Mouse (Mus musculus) kidney, embryonic 16.5 days (tissue): ENCODE measurements at regions not wholly inside any gene's neighbourhood (a gene's known extent, or its start where the extent isn't known, plus 50 kb on each side); places are given as distances from the start of the nearest gene placed in this dataset.

Source experiments
- ATAC-seq: fragments of 200-750 bp; cut with Nextera tagmentation; 2 replicates; pipeline ENCODE4 v1.8.0; 2017; ENCODE audit warnings: moderate TSS enrichment; ENCODE audit not compliant: low FRiP score, low TSS enrichment
- H3K27ac ChIP-seq: fragments of 300-500 bp; sonication (generic); 2 replicates; pipeline ENCODE4 v1.5.1; 2014; ENCODE audit warnings: low read length
- H3K27me3 ChIP-seq: fragments of 300-500 bp; sonication (generic); 2 replicates; pipeline ENCODE4 v1.6.1; 2014; ENCODE audit warnings: low read length, control low read depth, mixed read lengths; ENCODE audit not compliant: insufficient read depth
- H3K36me3 ChIP-seq: fragments of 300-500 bp; sonication (generic); 2 replicates; pipeline ENCODE4 v1.6.1; 2014; ENCODE audit warnings: low read length, control low read depth, mixed read lengths; ENCODE audit not compliant: insufficient read depth
- H3K4me1 ChIP-seq: fragments of 300-500 bp; sonication (generic); 2 replicates; pipeline ENCODE4 v1.6.1; 2014; ENCODE audit warnings: low read length, control low read depth, mixed read lengths; ENCODE audit not compliant: insufficient read depth
- H3K4me2 ChIP-seq: fragments of 300-500 bp; sonication (generic); replicated peaks from 2 replicates; pipeline ENCODE4 v1.6.1; 2014; ENCODE audit warnings: low read depth, low read length
- H3K4me3 ChIP-seq: fragments of 300-500 bp; sonication (generic); 2 replicates; pipeline ENCODE4 v1.5.1; 2014; ENCODE audit warnings: mild to moderate bottlenecking, low read length
- H3K9ac ChIP-seq: fragments of 300-500 bp; sonication (generic); replicated peaks from 2 replicates; pipeline ENCODE4 v1.6.1; 2014; ENCODE audit warnings: low read length
- H3K9me3 ChIP-seq: fragments of 300-500 bp; sonication (generic); 2 replicates; pipeline ENCODE4 v1.6.1; 2016; ENCODE audit warnings: low read length, control low read depth
- WGBS: fragments of 180-500 bp; shearing (Covaris S2); extraction: QIAGEN DNeasy Blood & Tissue Kit; methylation state at CpG from one replicate; pipeline ENCODE4 v1.1.7; 2014; 5-methylcytosine and 5-hydroxymethylcytosine counted together

DNA sequence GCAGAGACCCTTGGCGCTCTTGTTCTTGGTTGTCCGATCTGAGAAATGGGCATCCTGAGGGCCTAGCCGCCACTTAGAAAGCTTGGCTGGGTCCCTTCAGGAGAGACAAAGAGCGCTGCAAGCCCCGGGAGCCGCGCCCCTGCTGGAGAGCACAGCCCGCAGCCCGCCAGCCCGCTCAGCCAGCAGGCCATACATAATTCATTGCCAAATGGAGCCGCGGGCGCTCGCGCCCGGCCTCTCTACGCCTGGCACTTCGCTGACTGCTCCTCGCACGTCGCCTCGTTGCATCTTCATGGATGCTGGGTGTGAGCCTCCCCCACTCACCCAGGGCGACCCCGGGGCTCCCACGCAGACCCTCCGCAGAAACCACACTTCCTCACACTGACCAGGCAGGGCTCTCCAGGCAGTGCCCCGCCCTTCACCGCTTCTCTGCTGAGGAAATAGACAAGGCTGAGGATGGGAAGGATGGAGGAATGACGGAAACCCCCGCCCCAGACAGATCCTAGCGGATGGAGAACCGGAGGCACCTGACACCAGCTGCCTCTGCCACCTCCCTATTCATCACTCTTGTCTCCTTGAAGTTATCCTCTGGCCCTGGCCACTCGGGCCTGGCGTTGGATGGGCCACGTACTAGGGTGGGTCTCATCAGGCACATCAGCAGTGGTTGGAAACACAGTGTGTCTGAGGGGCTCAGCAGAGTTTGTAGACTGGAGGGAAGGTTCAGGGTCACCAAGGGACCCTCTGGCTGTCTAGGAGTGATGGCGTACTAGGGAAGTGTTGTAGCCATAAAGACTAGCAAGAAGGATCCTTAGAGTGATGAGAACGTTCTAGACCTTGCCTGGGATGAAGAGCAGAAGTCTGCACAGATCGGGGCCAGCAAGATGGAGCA lies 77.6 kb downstream of the 1700001O22Rik start:
- Histone ChIP-seq H3K9ac (peak overlapping the region; percentile 61), H3K27ac (peak overlapping the region; percentile 80), H3K4me3 (peak overlapping the region; percentile 36), H3K36me3 (no peaks in the 10 kb centered on the region), H3K4me1 (peaks cover 55% of the 10 kb centered on the region), H3K9me3 (no peaks in the 10 kb centered on the region), H3K4me2 (peak overlapping the region; percentile 56), H3K27me3 (no peaks in the 10 kb centered on the region)
- WGBS: 10% methylated on average over 38 of the region's 38 CpGs
- ATAC-seq: peak; percentile 53

DNA sequence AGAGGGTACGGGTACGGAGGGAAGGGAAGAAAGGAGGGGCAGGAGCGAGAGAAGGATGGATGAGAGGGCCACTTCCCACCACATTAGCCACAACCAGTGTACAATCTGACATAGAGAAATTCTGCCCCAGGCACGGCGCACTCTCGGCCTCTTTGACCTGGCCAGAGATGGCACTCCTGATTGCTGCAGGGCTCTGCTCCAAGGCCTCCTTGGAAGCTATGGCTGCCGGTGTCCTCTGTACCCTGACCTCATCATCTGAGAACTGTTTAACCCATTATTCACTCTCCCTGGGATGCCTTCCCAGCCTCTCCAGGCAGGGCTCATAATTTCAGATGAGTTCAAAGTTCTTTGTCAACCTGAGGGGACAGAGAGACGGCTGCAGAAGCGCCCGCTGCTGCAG lies 78.3 kb downstream of the 1700001O22Rik start:
- Histone ChIP-seq H3K4me2 (peak overlapping the region; percentile 56), H3K9ac (peak overlapping the region; percentile 61), H3K4me3 (peak overlapping the region; percentile 36), H3K4me1 (peaks cover 62% of the 10 kb centered on the region), H3K9me3 (no peaks in the 10 kb centered on the region), H3K27ac (peak overlapping the region; percentile 80), H3K27me3 (no peaks in the 10 kb centered on the region), H3K36me3 (no peaks in the 10 kb centered on the region)
- ATAC-seq: 0 out of 2 replicates have a peak, but pooled peaks have one; percentile 32
- 29% methylated on average over 10 of the region's 10 CpGs for WGBS

DNA sequence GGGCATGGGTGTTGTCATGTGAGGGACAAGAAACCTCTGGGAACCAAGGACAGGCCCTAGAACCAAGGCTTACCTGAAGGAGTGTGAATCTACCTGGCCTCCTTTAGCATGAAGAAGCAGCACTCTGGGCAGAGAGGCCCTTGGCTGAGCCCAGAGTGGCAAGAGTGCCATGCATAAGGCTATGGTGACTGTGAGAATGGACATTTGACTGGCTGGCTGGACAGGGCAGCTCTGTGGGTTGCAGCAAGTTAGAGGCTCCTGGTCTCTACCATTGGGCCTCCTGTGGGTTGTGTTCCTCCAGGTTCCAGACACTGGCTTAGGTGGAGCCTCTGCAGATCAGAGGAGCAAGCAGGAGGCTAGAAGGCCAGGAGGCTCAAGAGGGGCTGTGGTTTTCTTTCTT lies 78.9 kb downstream of the 1700001O22Rik start:
- peak overlapping the region; percentile 61 for H3K9ac ChIP-seq

DNA sequence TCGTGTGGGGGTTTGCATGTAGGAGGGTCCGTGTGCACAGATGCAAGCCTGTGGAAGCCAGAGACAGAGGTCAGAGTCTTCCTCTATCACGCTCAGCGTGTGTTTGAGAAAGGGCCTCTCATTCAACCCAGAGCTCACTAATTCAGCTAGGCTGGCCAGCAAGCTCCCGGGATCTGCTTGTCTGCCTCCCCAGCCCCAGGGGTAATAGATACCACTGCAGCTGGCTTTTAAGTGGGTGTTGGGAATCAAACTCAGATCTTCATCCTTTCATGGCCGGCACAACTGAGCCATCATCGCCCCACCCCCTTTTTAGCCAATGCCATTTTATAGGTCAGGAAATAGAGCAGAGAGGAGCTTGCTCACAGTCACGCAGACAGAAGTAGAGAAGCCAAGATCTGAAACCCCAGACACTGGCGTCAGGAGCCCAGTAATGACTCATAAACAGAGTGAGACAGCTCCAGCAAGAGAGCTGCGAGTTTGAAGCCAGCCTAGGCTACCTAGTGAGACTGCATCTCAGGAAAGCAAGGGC lies 80.3 kb downstream of the 1700001O22Rik start:
- ATAC-seq: no peak
- peak overlapping the region; percentile 63 for H3K9ac ChIP-seq

More for the DNA sequence above, 78.9 kb downstream of the 1700001O22Rik start:
- Histone ChIP-seq H3K4me3 (no peak overlapping the region), H3K9me3 (no peaks in the 10 kb centered on the region), H3K27me3 (no peaks in the 10 kb centered on the region), H3K36me3 (no peaks in the 10 kb centered on the region), H3K27ac (peak overlapping the region; percentile 47; the same call in 1 of the 2 replicates), H3K4me2 (no peak overlapping the region), H3K4me1 (peaks cover 68% of the 10 kb centered on the region)
- no peak for ATAC-seq

DNA sequence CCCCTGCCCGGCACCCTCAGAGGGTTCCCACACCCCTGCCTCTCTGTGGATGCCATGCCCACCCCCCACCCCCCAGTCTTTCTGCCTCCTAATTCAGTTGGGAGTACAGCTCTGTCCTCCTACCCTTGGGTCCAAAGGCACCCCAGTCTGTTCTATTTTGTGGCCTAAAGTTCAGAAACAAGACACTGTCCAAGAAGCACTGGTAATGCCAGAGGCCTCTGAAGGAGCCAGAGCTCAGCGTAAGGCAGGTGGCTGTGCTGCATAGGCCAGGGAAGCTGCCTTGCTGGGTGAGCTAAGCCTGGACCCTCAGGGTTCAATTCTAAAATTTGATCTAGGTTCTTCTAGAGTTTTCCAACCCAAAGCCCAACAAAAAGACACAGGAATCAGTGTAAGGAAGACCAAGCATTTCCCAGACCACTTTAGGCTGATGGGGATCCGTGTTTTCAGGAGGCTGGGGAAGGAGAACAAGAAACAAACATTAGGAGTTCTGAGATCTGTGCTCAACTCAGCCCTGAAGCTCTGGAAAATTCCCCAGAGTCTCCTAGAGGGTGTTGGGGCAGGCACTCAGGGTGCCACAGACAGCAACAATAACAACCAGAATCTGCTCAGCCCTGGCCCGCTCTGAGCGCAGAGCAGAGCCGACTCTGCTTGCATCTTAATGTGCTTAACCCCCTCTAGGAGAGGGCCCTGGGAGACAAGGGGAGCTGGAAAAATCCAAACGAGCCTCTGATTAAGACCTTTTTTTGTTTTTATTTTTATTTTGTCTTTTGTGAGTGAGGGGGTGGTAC lies 81.0 kb downstream of the 1700001O22Rik start:
- Histone ChIP-seq H3K9me3 (no peaks in the 10 kb centered on the region), H3K4me3 (no peak overlapping the region), H3K4me1 (peaks cover 84% of the 10 kb centered on the region)

More for the DNA sequence above, 80.3 kb downstream of the 1700001O22Rik start:
- peak overlapping the region; percentile 100 for H3K27ac ChIP-seq
- H3K36me3 ChIP-seq: no peaks in the 10 kb centered on the region
- H3K9me3 ChIP-seq: no peaks in the 10 kb centered on the region
- 27% methylated on average over 10 of the region's 10 CpGs for WGBS
- H3K4me1 ChIP-seq: peaks cover 78% of the 10 kb centered on the region
- no peak overlapping the region for H3K4me3 ChIP-seq
- H3K27me3 ChIP-seq: no peaks in the 10 kb centered on the region
- no peak overlapping the region for H3K4me2 ChIP-seq

DNA sequence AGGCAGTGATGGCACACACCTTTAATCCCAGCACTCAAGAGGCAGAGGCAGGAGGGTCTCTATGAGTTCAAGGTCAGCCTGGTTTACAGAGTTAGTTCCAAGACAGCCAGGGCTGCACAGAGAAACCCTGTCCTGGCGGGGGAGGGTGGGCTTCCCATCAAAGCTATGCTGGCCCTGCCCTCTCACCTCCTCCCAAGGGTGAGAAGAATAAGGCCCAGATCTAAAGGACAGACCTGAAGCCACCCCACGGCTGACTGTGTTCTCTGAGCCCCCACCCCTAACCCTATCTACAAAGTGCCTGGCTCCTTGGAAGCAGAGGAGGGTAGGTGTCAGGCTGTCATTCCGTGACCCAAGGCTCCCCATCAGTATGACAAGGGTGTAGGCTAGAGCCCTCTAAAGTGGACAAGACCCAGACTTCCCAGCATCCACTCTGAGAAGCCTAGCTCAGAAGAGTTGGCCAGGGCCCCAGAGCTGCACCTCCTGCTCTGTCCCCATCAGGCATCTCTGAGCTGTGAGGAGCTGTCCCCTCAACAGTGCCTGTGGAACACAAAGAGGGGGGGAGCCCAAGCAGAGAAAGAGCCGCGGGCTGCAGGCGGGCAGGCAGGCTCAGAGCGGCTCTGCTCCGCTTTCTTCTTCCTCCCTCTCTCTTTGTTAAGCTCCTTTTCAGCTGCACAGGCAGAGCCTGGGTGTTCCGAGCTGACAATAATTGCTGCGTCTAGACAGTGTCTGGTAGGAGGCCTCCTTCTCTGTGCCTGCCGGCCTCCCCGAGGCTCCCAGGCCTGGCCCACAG lies 81.8 kb downstream of the 1700001O22Rik start:
- ATAC-seq: no peak
- no peaks in the 10 kb centered on the region for H3K9me3 ChIP-seq
- peak overlapping the region; percentile 100 for H3K27ac ChIP-seq
- H3K4me3 ChIP-seq: no peak overlapping the region
- H3K4me1 ChIP-seq: peaks cover 92% of the 10 kb centered on the region
- H3K4me2 ChIP-seq: no peak overlapping the region
- H3K9ac ChIP-seq: peak overlapping the region; percentile 63
- H3K36me3 ChIP-seq: no peaks in the 10 kb centered on the region
- no peaks in the 10 kb centered on the region for H3K27me3 ChIP-seq
- WGBS: 25% methylated on average over 12 of the region's 12 CpGs

More for the DNA sequence above, 81.0 kb downstream of the 1700001O22Rik start:
- Histone ChIP-seq H3K36me3 (no peaks in the 10 kb centered on the region), H3K4me2 (no peak overlapping the region), H3K27me3 (no peaks in the 10 kb centered on the region), H3K27ac (peak overlapping the region; percentile 100), H3K9ac (peak overlapping the region; percentile 63)
- WGBS: 35% methylated on average over 7 of the region's 7 CpGs
- ATAC-seq: no peak

DNA sequence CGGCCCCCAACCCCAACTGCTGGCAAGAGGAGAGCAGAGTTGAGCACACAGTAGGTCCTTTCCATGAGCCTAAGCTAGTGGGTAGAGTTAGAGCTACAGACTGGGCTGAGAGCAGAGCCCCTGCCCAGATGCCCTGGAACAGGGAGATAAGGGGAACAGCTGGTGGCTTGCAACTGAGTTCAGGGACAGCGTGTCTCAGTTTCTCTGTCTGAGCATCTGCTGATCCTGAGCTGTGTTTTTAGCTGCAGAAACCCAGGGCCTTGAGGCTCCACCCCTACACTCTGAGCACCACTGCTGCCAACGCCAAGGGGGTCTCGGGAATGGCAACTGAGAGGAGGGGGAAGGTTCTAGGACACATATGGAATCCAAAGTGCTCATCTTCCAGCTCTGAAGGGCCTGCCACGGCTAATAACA lies 82.4 kb downstream of the 1700001O22Rik start:
- Histone ChIP-seq H3K4me3 (no peak overlapping the region), H3K27me3 (no peaks in the 10 kb centered on the region), H3K27ac (peak overlapping the region; percentile 100), H3K9me3 (no peaks in the 10 kb centered on the region), H3K4me2 (no peak overlapping the region), H3K36me3 (no peaks in the 10 kb centered on the region), H3K9ac (peak overlapping the region; percentile 80), H3K4me1 (peaks cover 93% of the 10 kb centered on the region)
- ATAC-seq: no peak
- 85% methylated on average over 5 of the region's 5 CpGs for WGBS

DNA sequence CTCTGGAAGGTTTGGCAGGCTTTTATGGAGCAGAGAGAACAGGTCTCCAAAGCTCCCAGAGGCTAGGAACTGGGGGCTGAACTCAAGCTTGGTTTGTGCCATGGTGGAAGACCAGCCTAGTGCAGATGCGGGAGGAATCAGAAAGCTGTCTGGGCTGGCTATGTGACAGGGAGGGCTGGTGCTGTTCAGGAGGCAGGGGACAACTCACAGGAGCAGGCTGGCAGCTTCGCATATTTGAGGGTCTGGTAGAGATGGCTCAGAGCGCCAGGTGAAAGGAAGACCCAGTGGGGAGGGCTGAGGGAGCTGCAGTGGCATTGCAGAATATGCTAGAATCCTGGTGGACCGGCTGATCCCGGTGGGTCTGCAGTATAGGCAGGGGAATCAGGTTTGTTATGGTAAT lies 83.2 kb downstream of the 1700001O22Rik start:
- peak overlapping the region; percentile 39 for H3K4me3 ChIP-seq
- no peak for ATAC-seq
- peak overlapping the region; percentile 100 for H3K27ac ChIP-seq
- 58% methylated on average over 5 of the region's 5 CpGs for WGBS
- H3K4me2 ChIP-seq: peak overlapping the region; percentile 63
- no peaks in the 10 kb centered on the region for H3K9me3 ChIP-seq
- H3K27me3 ChIP-seq: no peaks in the 10 kb centered on the region
- peaks cover 93% of the 10 kb centered on the region for H3K4me1 ChIP-seq
- no peaks in the 10 kb centered on the region for H3K36me3 ChIP-seq
- peak overlapping the region; percentile 80 for H3K9ac ChIP-seq

DNA sequence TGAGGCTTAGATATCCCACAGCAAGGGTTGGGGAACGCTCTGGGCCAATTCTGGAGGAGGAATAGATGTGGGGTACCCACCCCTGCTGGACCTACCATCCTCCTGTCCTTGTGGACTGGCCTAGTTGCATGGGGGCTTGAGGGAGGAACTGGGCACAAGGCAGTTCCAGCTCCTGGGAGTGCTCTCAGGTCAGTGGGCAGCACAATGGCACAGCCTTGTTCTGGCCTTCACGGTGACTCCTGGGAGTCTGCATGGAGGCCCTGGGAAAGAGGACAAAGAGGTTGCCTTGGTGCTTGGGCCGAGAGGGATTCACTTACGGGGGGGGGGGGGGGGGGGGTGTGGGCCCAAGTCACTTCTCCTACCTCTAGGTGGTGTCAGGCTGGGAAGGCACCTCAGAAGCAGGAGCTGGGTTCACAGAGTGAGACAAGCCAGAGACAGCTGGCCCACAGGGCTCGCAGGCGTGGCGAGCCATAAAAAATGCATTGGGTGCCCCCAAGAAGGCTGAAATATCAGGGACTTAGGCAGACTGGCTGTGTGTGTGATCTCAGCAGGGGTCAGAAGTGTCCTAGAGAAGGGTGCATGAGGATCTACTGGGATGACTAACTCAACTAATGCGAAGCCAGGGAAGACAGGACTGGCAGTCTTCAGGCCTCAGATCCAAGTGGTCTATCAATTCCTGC lies 83.7 kb downstream of the 1700001O22Rik start:
- H3K27me3 ChIP-seq: no peaks in the 10 kb centered on the region
- no peaks in the 10 kb centered on the region for H3K9me3 ChIP-seq
- H3K27ac ChIP-seq: peak overlapping the region; percentile 100
- no peaks in the 10 kb centered on the region for H3K36me3 ChIP-seq
- peak overlapping the region; percentile 63 for H3K4me2 ChIP-seq
- no peak for ATAC-seq
- WGBS: 34% methylated on average over 6 of the region's 8 CpGs
- peaks cover 89% of the 10 kb centered on the region for H3K4me1 ChIP-seq
- H3K9ac ChIP-seq: peak overlapping the region; percentile 80
- peak overlapping the region; percentile 39 for H3K4me3 ChIP-seq
